30 mouse cellular contexts compared by ENCODE assay signal in the genomic region with DNA sequence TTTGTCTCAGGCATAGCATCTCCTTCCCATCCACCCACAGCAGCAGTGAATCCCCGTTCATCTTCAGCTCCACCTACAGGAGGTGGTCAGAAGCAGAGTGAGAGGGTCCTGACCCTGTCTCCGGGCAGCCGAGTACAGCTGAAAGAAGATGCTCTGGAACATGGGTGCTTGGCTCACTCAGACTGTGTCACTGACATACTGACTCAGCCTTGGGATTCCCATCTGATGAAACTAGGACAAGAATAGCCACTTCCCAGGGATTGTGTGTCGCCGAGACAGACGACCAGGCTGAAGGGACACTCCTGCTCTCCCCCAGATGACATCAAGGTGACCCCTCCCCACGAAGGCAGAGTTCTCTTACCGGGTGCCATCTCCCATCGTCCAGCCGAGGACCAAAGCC. TPM values are rescaled to one million over a fixed set of nuclear protein-coding genes. Genes with fewer than 3 reads are reported as not detected.
DNase-seq lines count a peak whose midpoint lies in the region; ATAC-seq and TF ChIP-seq lines count a peak whose summit lies in the region.
"Had no signal": no experiment of that assay in that cellular context is flagged by ENCODE, and none has a peak within 500 bp of the region (broad histone marks: within the 10 kb centered on the region; RNA-seq: fewer than 3 reads in every experiment).

No protein-coding gene starts in this region.

- no peaks in the 10 kb centered on the region for H3K9me3 ChIP-seq in heart, embryonic 12.5 days (replicated peaks)
- no peaks in the 10 kb centered on the region for H3K9me3 ChIP-seq in lung, embryonic 15.5 days
- H3K9me3 ChIP-seq in lung, postnatal 0 days (ENCODE audit: low read length), result no peaks in the 10 kb centered on the region
- H3K9me3 ChIP-seq in embryonic facial prominence, embryonic 10.5 days, result no peaks in the 10 kb centered on the region
- H3K9me3 ChIP-seq in embryonic facial prominence, embryonic 13.5 days, result no peaks in the 10 kb centered on the region
- H3K9me3 ChIP-seq: G1E; hindbrain, embryonic 12.5 days had no signal

- H3K4me3 ChIP-seq in heart, embryonic 12.5 days, result no peak overlapping the region
- H3K4me3 ChIP-seq in lung, embryonic 15.5 days, result no peak overlapping the region
- H3K4me3 ChIP-seq in lung, postnatal 0 days (ENCODE audit: low read depth, low read length), result no peak overlapping the region
- 0 out of 2 replicates have a peak overlapping the region, but pooled peaks have one; percentile 2 for H3K4me3 ChIP-seq in embryonic facial prominence, embryonic 10.5 days
- H3K4me3 ChIP-seq in embryonic facial prominence, embryonic 13.5 days, result no peak overlapping the region
- H3K4me3 ChIP-seq in left cerebral cortex, adult 2 months, result no peak overlapping the region
- no peak overlapping the region for H3K4me3 ChIP-seq in cerebellum, adult 2 months (replicated peaks; ENCODE audit: insufficient read depth, low read depth, low read length)
- H3K4me3 ChIP-seq: hindbrain, embryonic 12.5 days had no signal

- peaks cover 18% of the 10 kb centered on the region for H3K4me1 ChIP-seq in heart, embryonic 12.5 days (replicated peaks)
- H3K4me1 ChIP-seq in lung, embryonic 15.5 days, result peaks cover 10% of the 10 kb centered on the region
- peaks cover 4% of the 10 kb centered on the region; the same call in 1 of the 2 replicates for H3K4me1 ChIP-seq in lung, postnatal 0 days (ENCODE audit: insufficient read depth, low read depth, low read length)
- peaks cover 17% of the 10 kb centered on the region for H3K4me1 ChIP-seq in embryonic facial prominence, embryonic 10.5 days
- peaks cover 3% of the 10 kb centered on the region; the same call in 1 of the 2 replicates for H3K4me1 ChIP-seq in embryonic facial prominence, embryonic 13.5 days
- 0 out of 2 replicates have a peak, but pooled peaks cover 3% of the 10 kb centered on the region for H3K4me1 ChIP-seq in cerebellum, adult 2 months (ENCODE audit: control insufficient read depth, insufficient read depth, low read length)

- TF ChIP-seq POLR2A in cerebellum, adult 2 months (IDR thresholded peaks at IDR 0.05; ENCODE audit: borderline replicate concordance, insufficient read depth, low read length), result no peak

- no peak for TF ChIP-seq CTCF in lung, postnatal 0 days (IDR thresholded peaks at IDR 0.05)
- TF ChIP-seq CTCF in left cerebral cortex, adult 2 months (IDR thresholded peaks at IDR 0.05), result no peak
- TF ChIP-seq CTCF in cerebellum, adult 2 months (IDR thresholded peaks at IDR 0.05; ENCODE audit: borderline replicate concordance, insufficient read depth, low read depth, low read length), result no peak

- no peak overlapping the region for H3K4me2 ChIP-seq in heart, embryonic 12.5 days
- H3K4me2 ChIP-seq in lung, embryonic 15.5 days, result no peak overlapping the region
- H3K4me2 ChIP-seq in lung, postnatal 0 days (replicated peaks; ENCODE audit: low read depth, low read length), result no peak overlapping the region
- no peak overlapping the region for H3K4me2 ChIP-seq in embryonic facial prominence, embryonic 13.5 days
- H3K4me2 ChIP-seq: heart, embryonic 11.5 days; hindbrain, embryonic 12.5 days had no signal

- intact Hi-C loops in left cerebral cortex, adult 2 months (cut with DNase I), result no loop called here

- no peak for ATAC-seq in heart, embryonic 12.5 days (ENCODE audit: insufficient number of reproducible peaks, low FRiP score)
- no peak for ATAC-seq in lung, embryonic 15.5 days (ENCODE audit: borderline replicate concordance, extremely low read depth, low FRiP score, low TSS enrichment)
- no peak for ATAC-seq in lung, postnatal 0 days
- no peak for ATAC-seq in embryonic facial prominence, embryonic 13.5 days (ENCODE audit: insufficient number of reproducible peaks, insufficient read depth, low FRiP score, low TSS enrichment, low read depth)
- ATAC-seq: forebrain, postnatal 0 days; Patski had no signal

- WGBS in heart, embryonic 12.5 days, result 40% methylated on average over 10 of the region's 10 CpGs
- 41% methylated on average over 10 of the region's 10 CpGs for WGBS in lung, embryonic 15.5 days
- WGBS in lung, postnatal 0 days, result 44% methylated on average over 10 of the region's 10 CpGs
- WGBS in embryonic facial prominence, embryonic 10.5 days, result 55% methylated on average over 10 of the region's 10 CpGs
- 44% methylated on average over 10 of the region's 10 CpGs for WGBS in embryonic facial prominence, embryonic 13.5 days
- 39% methylated on average over 10 of the region's 10 CpGs for WGBS in cerebellum, adult 2 months

- H3K27ac ChIP-seq in heart, embryonic 12.5 days (ENCODE audit: poor library complexity, severe bottlenecking), result no peak overlapping the region
- no peak overlapping the region for H3K27ac ChIP-seq in lung, embryonic 15.5 days
- no peak overlapping the region for H3K27ac ChIP-seq in lung, postnatal 0 days (ENCODE audit: low read length)
- H3K27ac ChIP-seq in embryonic facial prominence, embryonic 10.5 days (replicated peaks), result no peak overlapping the region
- H3K27ac ChIP-seq in embryonic facial prominence, embryonic 13.5 days, result no peak overlapping the region
- no peak overlapping the region for H3K27ac ChIP-seq in left cerebral cortex, adult 2 months
- H3K27ac ChIP-seq in cerebellum, adult 2 months (ENCODE audit: insufficient read depth, low read length), result no peak overlapping the region
- H3K27ac ChIP-seq: hindbrain, embryonic 12.5 days; kidney, postnatal 0 days; stomach, postnatal 0 days had no signal

- H3K36me3 ChIP-seq in heart, embryonic 12.5 days, result no peaks in the 10 kb centered on the region
- H3K36me3 ChIP-seq in lung, embryonic 15.5 days, result no peaks in the 10 kb centered on the region
- H3K36me3 ChIP-seq in lung, postnatal 0 days (ENCODE audit: insufficient read depth, low read length), result no peaks in the 10 kb centered on the region
- H3K36me3 ChIP-seq in embryonic facial prominence, embryonic 10.5 days (replicated peaks), result no peaks in the 10 kb centered on the region
- H3K36me3 ChIP-seq in embryonic facial prominence, embryonic 13.5 days, result no peaks in the 10 kb centered on the region
- H3K36me3 ChIP-seq: G1E; hindbrain, embryonic 12.5 days had no signal

- DNase-seq in heart, adult 8-10 months (ENCODE audit: low spot score), result no peak
- no peak for DNase-seq in lung, postnatal 0 days (ENCODE audit: low spot score)
- no peak for DNase-seq in embryonic facial prominence, embryonic 10.5 days (ENCODE audit: low spot score)
- DNase-seq in left cerebral cortex, adult 2 months (ENCODE audit: extremely low spot score in 1 of 2, low spot score in 2 of 2), result no peak
- no peak for DNase-seq in cerebellum, adult 2 months
- DNase-seq: adrenal gland, postnatal 36 days; B cell, adult 2 months; cerebellum, postnatal 14 days; forebrain, postnatal 0 days; heart, postnatal 14 days; kidney, adult 2 months; layer of hippocampus, adult 9-11 months; lung, adult 18-20 months had no signal

- 0 out of 2 replicates have a peak, but pooled peaks cover 11% of the 10 kb centered on the region for H3K27me3 ChIP-seq in heart, embryonic 12.5 days (replicated peaks)
- H3K27me3 ChIP-seq in lung, embryonic 15.5 days, result peaks cover 11% of the 10 kb centered on the region
- H3K27me3 ChIP-seq in lung, postnatal 0 days (replicated peaks; ENCODE audit: insufficient read depth, low read length), result no peaks in the 10 kb centered on the region
- peaks cover 35% of the 10 kb centered on the region for H3K27me3 ChIP-seq in embryonic facial prominence, embryonic 10.5 days (replicated peaks; ENCODE audit: low read depth, poor library complexity, severe bottlenecking)
- no peaks in the 10 kb centered on the region for H3K27me3 ChIP-seq in embryonic facial prominence, embryonic 13.5 days
- H3K27me3 ChIP-seq in cerebellum, adult 2 months (ENCODE audit: control insufficient read depth, insufficient read depth, low read length), result no peaks in the 10 kb centered on the region

- peak overlapping the region; percentile 38; the same call in 1 of the 2 replicates for H3K9ac ChIP-seq in heart, embryonic 12.5 days
- 0 out of 2 replicates have a peak overlapping the region, but pooled peaks have one; percentile 19 for H3K9ac ChIP-seq in lung, embryonic 15.5 days
- no peak overlapping the region for H3K9ac ChIP-seq in lung, postnatal 0 days (replicated peaks; ENCODE audit: low read depth)
- peak overlapping the region; percentile 45; the same call in 1 of the 2 replicates for H3K9ac ChIP-seq in embryonic facial prominence, embryonic 13.5 days
- H3K9ac ChIP-seq: forebrain, postnatal 0 days; hindbrain, embryonic 12.5 days had no signal

- no peak for TF ChIP-seq EP300 in lung, postnatal 0 days (IDR thresholded peaks at IDR 0.05)

RNA-seq across cellular contexts. Expression of gene Shbg, which starts 0.9 kb away (rescaled TPM):
- 0.13 and 0.82 TPM in 2 replicates for polyA plus RNA-seq in heart, embryonic 12.5 days (2016; fragmentation: Nextera tagmentation; extraction: Ambion mirVana)
- total RNA-seq in heart, adult 8-10 months (2022), result not detected
- polyA plus RNA-seq in lung, embryonic 15.5 days (2015; fragmentation: Nextera tagmentation; extraction: Ambion mirVana), result not detected in 2 replicates
- not detected in 2 replicates for polyA plus RNA-seq in lung, postnatal 0 days (2015; fragmentation: Nextera tagmentation; extraction: Ambion mirVana)
- polyA plus RNA-seq in embryonic facial prominence, embryonic 10.5 days (2016; fragmentation: Nextera tagmentation; extraction: Ambion mirVana), result not detected in 2 replicates
- polyA plus RNA-seq in embryonic facial prominence, embryonic 13.5 days (2015; fragmentation: Nextera tagmentation; extraction: Ambion mirVana), result 0.50 TPM in 1 of 2 replicates, not detected in the other
- total RNA-seq in left cerebral cortex, adult 2 months (2021), result not detected
- 0.11 TPM in 2 replicates for polyA plus RNA-seq in cerebellum, adult 2 months (2012; rRNA removed)
- total RNA-seq: adrenal gland, adult 18-20 months; adrenal gland, postnatal 36 days; CH12.LX; forebrain, postnatal 0 days; G1E; heart, postnatal 14 days; left cerebral cortex, adult 18-20 months; left cerebral cortex, postnatal 36 days; megakaryocyte, adult 5-6 weeks had no signal
- polyA plus RNA-seq: forebrain, postnatal 0 days; G1E; gonadal fat pad, adult 2 months; hindbrain, embryonic 12.5 days; large intestine, adult 2 months; Patski; small intestine, adult 2 months; stomach, postnatal 0 days had no signal

RNA-seq across cellular contexts. Expression of gene Sat2, which starts 5.0 kb away (rescaled TPM):
- polyA plus RNA-seq in heart, embryonic 12.5 days (2016; fragmentation: Nextera tagmentation; extraction: Ambion mirVana), result 16.5 and 17.4 TPM in 2 replicates
- total RNA-seq in heart, adult 8-10 months (2022), result 1 to 10 TPM; 2.6 to 5.3 (median 3.3) TPM
- 17.8 and 18.6 TPM in 2 replicates for polyA plus RNA-seq in lung, embryonic 15.5 days (2015; fragmentation: Nextera tagmentation; extraction: Ambion mirVana)
- polyA plus RNA-seq in lung, postnatal 0 days (2015; fragmentation: Nextera tagmentation; extraction: Ambion mirVana), result 14.4 and 16.3 TPM in 2 replicates
- 16.0 TPM in 2 replicates for polyA plus RNA-seq in embryonic facial prominence, embryonic 10.5 days (2016; fragmentation: Nextera tagmentation; extraction: Ambion mirVana)
- 23.8 and 28.2 TPM in 2 replicates for polyA plus RNA-seq in embryonic facial prominence, embryonic 13.5 days (2015; fragmentation: Nextera tagmentation; extraction: Ambion mirVana)
- 10 to 100 TPM in 1 of 2 experiments, 1 to 10 TPM in 1; 9.9 to 13.7 TPM for total RNA-seq in left cerebral cortex, adult 2 months (2021)
- 32.4 and 33.5 TPM in 2 replicates for polyA plus RNA-seq in cerebellum, adult 2 months (2012; rRNA removed)
- total RNA-seq: CH12.LX; megakaryocyte, adult 5-6 weeks had no signal
- polyA plus RNA-seq: G1E had no signal

RNA-seq across cellular contexts. Expression of gene Atp1b2, which starts 11.0 kb away (rescaled TPM):
- polyA plus RNA-seq in heart, embryonic 12.5 days (2016; fragmentation: Nextera tagmentation; extraction: Ambion mirVana), result 30.9 and 31.1 TPM in 2 replicates
- 10 to 100 TPM; 12.4 to 16.3 (median 13.1) TPM for total RNA-seq in heart, adult 8-10 months (2022)
- 8.4 and 10.1 TPM in 2 replicates for polyA plus RNA-seq in lung, embryonic 15.5 days (2015; fragmentation: Nextera tagmentation; extraction: Ambion mirVana)
- polyA plus RNA-seq in lung, postnatal 0 days (2015; fragmentation: Nextera tagmentation; extraction: Ambion mirVana), result 7.5 and 8.1 TPM in 2 replicates
- 3.2 TPM in 2 replicates for polyA plus RNA-seq in embryonic facial prominence, embryonic 10.5 days (2016; fragmentation: Nextera tagmentation; extraction: Ambion mirVana)
- 7.9 and 8.3 TPM in 2 replicates for polyA plus RNA-seq in embryonic facial prominence, embryonic 13.5 days (2015; fragmentation: Nextera tagmentation; extraction: Ambion mirVana)
- 100 to 1,000 TPM; 411 to 429 TPM for total RNA-seq in left cerebral cortex, adult 2 months (2021)
- polyA plus RNA-seq in cerebellum, adult 2 months (2012; rRNA removed), result 890 and 950 TPM in 2 replicates
- total RNA-seq: CH12.LX had no signal

RNA-seq across cellular contexts. Expression of gene Fxr2, which starts 16.0 kb away (rescaled TPM):
- 37.1 and 40.1 TPM in 2 replicates for polyA plus RNA-seq in heart, embryonic 12.5 days (2016; fragmentation: Nextera tagmentation; extraction: Ambion mirVana)
- 100 to 1,000 TPM in 1 of 4 experiments, 10 to 100 TPM in 3; 92.4 to 109 (median 94.5) TPM for total RNA-seq in heart, adult 8-10 months (2022)
- 26.7 and 27.8 TPM in 2 replicates for polyA plus RNA-seq in lung, embryonic 15.5 days (2015; fragmentation: Nextera tagmentation; extraction: Ambion mirVana)
- polyA plus RNA-seq in lung, postnatal 0 days (2015; fragmentation: Nextera tagmentation; extraction: Ambion mirVana), result 16.3 and 17.9 TPM in 2 replicates
- polyA plus RNA-seq in embryonic facial prominence, embryonic 10.5 days (2016; fragmentation: Nextera tagmentation; extraction: Ambion mirVana), result 45.2 and 45.5 TPM in 2 replicates
- polyA plus RNA-seq in embryonic facial prominence, embryonic 13.5 days (2015; fragmentation: Nextera tagmentation; extraction: Ambion mirVana), result 36.6 and 44.1 TPM in 2 replicates
- 100 to 1,000 TPM; 146 TPM for total RNA-seq in left cerebral cortex, adult 2 months (2021)
- 176 and 183 TPM in 2 replicates for polyA plus RNA-seq in cerebellum, adult 2 months (2012; rRNA removed)

RNA-seq across cellular contexts. Expression of gene Trp53, which starts 36.6 kb away (rescaled TPM):
- 76.0 and 79.1 TPM in 2 replicates for polyA plus RNA-seq in heart, embryonic 12.5 days (2016; fragmentation: Nextera tagmentation; extraction: Ambion mirVana)
- 10 to 100 TPM; 12.8 to 16.3 (median 14.1) TPM for total RNA-seq in heart, adult 8-10 months (2022)
- polyA plus RNA-seq in lung, embryonic 15.5 days (2015; fragmentation: Nextera tagmentation; extraction: Ambion mirVana), result 168 and 170 TPM in 2 replicates
- polyA plus RNA-seq in lung, postnatal 0 days (2015; fragmentation: Nextera tagmentation; extraction: Ambion mirVana), result 39.8 and 50.6 TPM in 2 replicates
- 219 and 225 TPM in 2 replicates for polyA plus RNA-seq in embryonic facial prominence, embryonic 10.5 days (2016; fragmentation: Nextera tagmentation; extraction: Ambion mirVana)
- polyA plus RNA-seq in embryonic facial prominence, embryonic 13.5 days (2015; fragmentation: Nextera tagmentation; extraction: Ambion mirVana), result 160 and 186 TPM in 2 replicates
- total RNA-seq in left cerebral cortex, adult 2 months (2021), result 10 to 100 TPM; 23.7 TPM
- 34.7 and 35.6 TPM in 2 replicates for polyA plus RNA-seq in cerebellum, adult 2 months (2012; rRNA removed)

Comparison
In these comparisons a context has a peak if more than half of its experiments do, and no peak if none do; other contexts are left out.
1. RNA of gene Atp1b2, which starts 11.0 kb away (polyA plus RNA-seq): 890 to 950 TPM in cerebellum, adult 2 months; 30.9 to 31.1 TPM in heart, embryonic 12.5 days, 8.4 to 10.1 TPM in lung, embryonic 15.5 days, 7.9 to 8.3 TPM in embryonic facial prominence, embryonic 13.5 days, 7.5 to 8.1 TPM in lung, postnatal 0 days and 3.2 TPM in embryonic facial prominence, embryonic 10.5 days; every median in the first group is over 10 times any median in the second.